Mouse (Mus musculus) T-helper 2 cell (primary cell): ENCODE measurements around the gene Taf13.

Experiments
- in situ Hi-C: fragments of 300-600 bp; cut with MboI, MseI; formaldehyde crosslinking; loops from one replicate; pipeline ENCODE4 v1.15.1; 2025; ENCODE audit warnings: high pct_unique_total_duplicates

The Taf13 gene

DNA sequence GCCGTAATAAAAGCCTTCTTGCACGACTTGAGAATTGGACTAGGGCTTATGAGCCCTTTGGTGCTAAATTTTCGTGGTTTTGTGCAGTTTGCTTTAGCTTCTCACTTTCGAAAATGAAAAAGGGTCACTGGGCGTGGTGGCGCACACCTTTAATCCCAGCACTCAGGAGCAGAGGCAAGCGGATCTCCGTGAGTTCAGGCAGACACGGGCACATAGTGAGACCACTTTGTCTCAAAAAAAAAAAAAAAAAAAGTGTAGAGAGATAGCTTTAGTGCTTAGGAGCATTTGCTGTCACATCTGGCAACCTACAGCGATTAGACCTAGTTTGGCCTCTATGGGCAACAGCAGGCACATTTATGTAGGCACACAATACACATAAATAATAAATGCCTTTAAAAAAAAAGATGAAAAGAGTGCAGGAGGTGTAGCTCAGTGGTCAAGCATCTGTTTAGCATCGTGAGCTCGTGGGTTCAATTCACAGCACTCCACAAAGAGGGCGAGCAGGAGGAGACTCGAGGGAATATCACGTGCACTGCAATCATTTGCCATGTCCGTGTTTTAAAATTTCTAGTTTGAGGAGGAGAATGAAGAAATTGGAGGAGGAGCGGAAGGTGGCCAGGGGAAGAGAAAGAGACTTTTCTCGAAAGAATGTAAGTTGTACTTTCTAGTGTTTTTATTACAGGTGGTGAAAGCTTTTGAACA lies 962 bp downstream of the Taf13 start:
- in situ Hi-C loops: no loop called here

GRCm38 (mm10) chr3:108574018-108574417 lies 2.5 kb downstream of the Taf13 start:
- in situ Hi-C loops: no loop called here

GRCm38 (mm10) chr3:108584580-108584979 lies 13.1 kb downstream of the Taf13 start:
- in situ Hi-C loops: no loop called here

GRCm38 (mm10) chr3:108588446-108588845 lies 16.9 kb downstream of the Taf13 start:
- in situ Hi-C loops: no loop called here

- in situ Hi-C loops: no loop called here
Observed at GRCm38 (mm10) chr3:108590786-108591529, 19.5 kb downstream of the Taf13 start, which contains the start of gene Wdr47. Gene Wdr47 (plus strand): TSS chr3:108591279.

GRCm38 (mm10) chr3:108591530-108592522 lies 20.3 kb downstream of the Taf13 start:
- in situ Hi-C loops: no loop called here

GRCm38 (mm10) chr3:108608906-108609305 lies 37.4 kb downstream of the Taf13 start:
- in situ Hi-C loops: no loop called here
